Mouse (Mus musculus) kidney, embryonic 16.5 days (tissue): Measurements from ENCODE around the gene Spn. TPM values are rescaled to one million over a fixed set of nuclear protein-coding genes. Genes with fewer than 3 reads are reported as not detected.

Experiments used
- ATAC-seq: fragments of 200-750 bp; cut with Nextera tagmentation; 2 replicates; pipeline ENCODE4 v1.8.0; 2017; ENCODE audit warnings: moderate TSS enrichment; ENCODE audit not compliant: low FRiP score, low TSS enrichment
- H3K27ac ChIP-seq: fragments of 300-500 bp; sonication (generic); 2 replicates; pipeline ENCODE4 v1.5.1; 2014; ENCODE audit warnings: low read length
- H3K27me3 ChIP-seq: fragments of 300-500 bp; sonication (generic); 2 replicates; pipeline ENCODE4 v1.6.1; 2014; ENCODE audit warnings: low read length, control low read depth, mixed read lengths; ENCODE audit not compliant: insufficient read depth
- H3K36me3 ChIP-seq: fragments of 300-500 bp; sonication (generic); 2 replicates; pipeline ENCODE4 v1.6.1; 2014; ENCODE audit warnings: low read length, control low read depth, mixed read lengths; ENCODE audit not compliant: insufficient read depth
- H3K4me1 ChIP-seq: fragments of 300-500 bp; sonication (generic); 2 replicates; pipeline ENCODE4 v1.6.1; 2014; ENCODE audit warnings: low read length, control low read depth, mixed read lengths; ENCODE audit not compliant: insufficient read depth
- H3K4me2 ChIP-seq: fragments of 300-500 bp; sonication (generic); replicated peaks from 2 replicates; pipeline ENCODE4 v1.6.1; 2014; ENCODE audit warnings: low read depth, low read length
- H3K4me3 ChIP-seq: fragments of 300-500 bp; sonication (generic); 2 replicates; pipeline ENCODE4 v1.5.1; 2014; ENCODE audit warnings: mild to moderate bottlenecking, low read length
- H3K9ac ChIP-seq: fragments of 300-500 bp; sonication (generic); replicated peaks from 2 replicates; pipeline ENCODE4 v1.6.1; 2014; ENCODE audit warnings: low read length
- H3K9me3 ChIP-seq: fragments of 300-500 bp; sonication (generic); 2 replicates; pipeline ENCODE4 v1.6.1; 2016; ENCODE audit warnings: low read length, control low read depth
- WGBS: fragments of 180-500 bp; shearing (Covaris S2); extraction: QIAGEN DNeasy Blood & Tissue Kit; methylation state at CpG from one replicate; pipeline ENCODE4 v1.1.7; 2014; 5-methylcytosine and 5-hydroxymethylcytosine counted together
- polyA plus RNA-seq: library from polyadenylated mRNA; unstranded; fragments of >200 nt; fragmentation: Nextera tagmentation; extraction: Ambion mirVana; gene quantifications from 2 replicates; pipeline ENCODE4 v1.2.1, GENCODE M21; 2015

Gene Spn
- polyA plus RNA-seq, 1 experiment from 2014 or later = 0.32 TPM

- 73% methylated on average over 12 of the region's 12 CpGs for WGBS
- Histone ChIP-seq H3K4me3 (no peak overlapping the region), H3K9ac (no peak overlapping the region), H3K9me3 (no peaks in the 10 kb centered on the region), H3K36me3 (no peaks in the 10 kb centered on the region), H3K27ac (no peak overlapping the region), H3K4me2 (no peak overlapping the region), H3K4me1 (peaks cover 18% of the 10 kb centered on the region), H3K27me3 (no peaks in the 10 kb centered on the region)
- ATAC-seq = no peak
These were observed 25.3 kb downstream of the Spn start for GRCm38 (mm10) chr7:127112251-127112841.

- Histone ChIP-seq H3K27me3 (no peaks in the 10 kb centered on the region), H3K9ac (no peak overlapping the region), H3K9me3 (no peaks in the 10 kb centered on the region), H3K36me3 (no peaks in the 10 kb centered on the region), H3K27ac (no peak overlapping the region), H3K4me1 (peaks cover 16% of the 10 kb centered on the region), H3K4me2 (no peak overlapping the region), H3K4me3 (no peak overlapping the region)
- ATAC-seq = no peak
- 50% methylated on average over 6 of the region's 6 CpGs for WGBS
These were observed 26.2 kb downstream of the Spn start for GRCm38 (mm10) chr7:127111461-127111860.

DNA sequence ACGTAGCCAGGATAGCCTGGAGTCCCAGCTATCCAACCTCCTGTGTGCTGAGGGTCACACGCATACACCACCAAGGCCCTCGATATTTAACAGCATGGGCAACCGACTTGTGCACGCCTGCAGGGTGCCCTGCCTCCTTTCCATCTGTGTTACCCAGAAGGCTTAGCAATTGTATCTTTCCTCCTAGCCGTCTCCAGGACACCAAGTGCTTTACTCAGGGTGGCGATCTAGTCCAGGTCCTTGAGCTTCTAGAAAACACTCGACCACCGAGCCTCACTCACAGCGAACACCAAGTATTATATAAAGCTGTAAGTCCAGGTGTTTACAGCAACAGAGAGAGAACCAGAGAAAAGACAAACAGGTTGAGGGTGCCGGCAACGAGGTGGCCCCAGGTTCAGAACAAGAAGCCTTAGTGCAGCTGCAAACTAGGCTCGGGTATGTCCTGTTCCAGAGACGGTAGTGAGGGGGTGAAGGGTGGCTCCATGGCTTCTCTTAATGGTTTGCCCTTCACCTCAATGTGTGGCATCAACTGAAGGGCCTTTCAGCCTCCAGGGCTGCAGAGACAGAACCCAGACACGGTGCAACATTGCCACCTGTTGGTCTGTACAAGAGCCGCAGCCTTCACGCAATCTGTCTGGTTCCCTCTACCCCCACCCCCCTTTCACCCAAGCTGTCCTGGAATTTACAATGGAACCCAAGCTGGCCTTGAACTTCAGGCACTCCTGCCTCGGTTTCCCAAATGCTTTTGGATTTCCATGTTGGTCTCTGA, 27.2 kb downstream of the Spn start:
- Histone ChIP-seq H3K4me1 (peaks cover 14% of the 10 kb centered on the region; the same call in 1 of the 2 replicates), H3K9me3 (no peaks in the 10 kb centered on the region), H3K27me3 (no peaks in the 10 kb centered on the region), H3K4me2 (no peak overlapping the region), H3K4me3 (no peak overlapping the region), H3K9ac (no peak overlapping the region), H3K36me3 (no peaks in the 10 kb centered on the region), H3K27ac (no peak overlapping the region)
- 49% methylated on average over 18 of the region's 18 CpGs for WGBS
- ATAC-seq = peak; percentile 13; the same call in 1 of the 2 replicates

- H3K4me1 ChIP-seq = no peaks in the 10 kb centered on the region
- H3K9ac ChIP-seq = no peak overlapping the region
- no peak for ATAC-seq
- no peak overlapping the region for H3K27ac ChIP-seq
- no peaks in the 10 kb centered on the region for H3K9me3 ChIP-seq
- WGBS = 79% methylated on average over 7 of the region's 7 CpGs
- no peaks in the 10 kb centered on the region for H3K27me3 ChIP-seq
- no peaks in the 10 kb centered on the region for H3K36me3 ChIP-seq
- no peak overlapping the region for H3K4me3 ChIP-seq
- H3K4me2 ChIP-seq = no peak overlapping the region
These were observed 32.1 kb downstream of the Spn start for GRCm38 (mm10) chr7:127105551-127105950.

- H3K9me3 ChIP-seq = no peaks in the 10 kb centered on the region
- H3K4me2 ChIP-seq = peak overlapping the region; percentile 61
- H3K4me3 ChIP-seq = peak overlapping the region; percentile 43
- no peaks in the 10 kb centered on the region for H3K4me1 ChIP-seq
- peak overlapping the region; percentile 71 for H3K9ac ChIP-seq
- no peak overlapping the region for H3K27ac ChIP-seq
- WGBS = 14% methylated on average over 17 of the region's 17 CpGs
- peak; percentile 86 for ATAC-seq
- H3K27me3 ChIP-seq = no peaks in the 10 kb centered on the region
- no peaks in the 10 kb centered on the region for H3K36me3 ChIP-seq
These were observed 32.9 kb downstream of the Spn start for GRCm38 (mm10) chr7:127104560-127105332.

DNA sequence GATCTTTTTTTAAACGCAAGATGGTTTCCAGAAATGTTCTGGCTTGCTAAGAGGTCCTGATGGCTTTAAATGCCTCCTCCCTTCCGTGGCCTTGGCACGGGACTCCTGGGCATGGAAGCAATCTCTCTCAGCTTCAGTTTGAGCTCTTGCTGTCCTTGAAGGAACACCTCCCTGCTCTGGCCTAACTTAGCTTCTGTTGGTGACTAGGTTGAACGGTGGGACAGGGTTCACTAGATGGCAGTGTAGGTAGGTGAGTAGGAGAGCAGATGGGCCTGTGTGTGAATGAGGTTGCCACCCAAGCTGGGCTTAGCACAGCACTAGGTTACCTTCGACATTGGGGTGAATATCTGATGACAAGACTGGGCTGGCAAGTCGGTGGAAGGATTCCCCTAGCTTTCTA, 33.7 kb downstream of the Spn start:
- WGBS = 67% methylated on average over 6 of the region's 6 CpGs
- no peaks in the 10 kb centered on the region for H3K36me3 ChIP-seq
- 0 out of 2 replicates have a peak, but pooled peaks have one; percentile 29 for ATAC-seq
- no peak overlapping the region for H3K4me3 ChIP-seq
- H3K4me1 ChIP-seq = no peaks in the 10 kb centered on the region
- 0 out of 2 replicates have a peak overlapping the region, but pooled peaks have one; percentile 22 for H3K9ac ChIP-seq
- no peaks in the 10 kb centered on the region for H3K9me3 ChIP-seq
- H3K27me3 ChIP-seq = no peaks in the 10 kb centered on the region
- H3K4me2 ChIP-seq = no peak overlapping the region
- no peak overlapping the region for H3K27ac ChIP-seq

DNA sequence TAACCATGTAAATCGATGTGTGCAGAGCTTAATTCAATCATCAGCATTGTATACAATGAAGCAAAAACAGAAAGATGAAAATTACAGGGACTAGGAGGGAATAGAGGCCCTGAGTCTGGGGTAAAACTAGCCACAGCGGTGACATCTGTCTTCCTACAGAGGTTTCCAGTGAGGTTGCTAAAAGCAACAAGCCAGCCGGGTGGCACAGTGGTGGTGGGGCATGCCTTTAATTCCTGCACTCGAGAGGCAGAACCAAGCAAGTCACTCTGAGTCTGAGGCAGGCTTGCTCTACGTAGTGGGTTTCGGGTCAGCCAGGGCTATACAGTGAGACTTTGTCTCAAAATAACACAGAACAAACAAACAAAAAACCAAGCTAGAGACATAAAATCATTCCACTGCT, 35.5 kb downstream of the Spn start:
- WGBS = 77% methylated on average over 6 of the region's 6 CpGs
- Histone ChIP-seq H3K27ac (no peak overlapping the region), H3K4me2 (no peak overlapping the region), H3K9ac (no peak overlapping the region), H3K4me3 (no peak overlapping the region), H3K9me3 (no peaks in the 10 kb centered on the region), H3K36me3 (no peaks in the 10 kb centered on the region), H3K4me1 (no peaks in the 10 kb centered on the region), H3K27me3 (no peaks in the 10 kb centered on the region)
- ATAC-seq = no peak

DNA sequence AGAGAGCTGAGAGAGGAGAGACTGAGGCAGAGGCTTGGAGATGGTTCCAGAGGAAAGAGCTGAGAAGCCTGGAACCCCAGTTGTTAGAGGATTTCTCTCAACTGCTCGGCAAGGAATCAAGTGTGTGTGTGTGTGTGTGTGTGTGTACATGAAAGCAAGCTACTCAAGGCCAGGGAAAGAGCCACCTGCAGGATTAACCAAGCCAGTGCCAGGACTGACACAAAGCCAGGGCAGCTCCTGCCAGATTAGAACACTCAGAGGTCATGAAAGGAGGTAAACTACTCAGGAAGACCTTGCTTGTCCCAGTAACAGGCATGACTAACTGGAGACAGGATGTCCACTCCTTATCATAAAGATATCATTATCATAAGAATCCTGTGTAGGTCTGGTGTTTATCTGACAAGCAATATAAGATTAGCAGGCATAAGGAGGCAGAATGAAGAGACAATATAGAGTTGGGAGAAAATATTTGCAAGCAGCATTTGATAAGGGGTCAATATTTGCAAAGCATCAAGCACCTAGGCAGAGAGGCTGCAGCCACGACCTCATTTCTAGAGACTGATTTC, 36.1 kb downstream of the Spn start:
- no peak overlapping the region for H3K4me3 ChIP-seq
- no peak overlapping the region for H3K27ac ChIP-seq
- WGBS = 33% methylated on average over 2 of the region's 2 CpGs
- no peaks in the 10 kb centered on the region for H3K9me3 ChIP-seq
- no peak overlapping the region for H3K9ac ChIP-seq
- H3K4me2 ChIP-seq = no peak overlapping the region
- no peaks in the 10 kb centered on the region for H3K27me3 ChIP-seq
- no peaks in the 10 kb centered on the region for H3K36me3 ChIP-seq
- ATAC-seq = no peak
- no peaks in the 10 kb centered on the region for H3K4me1 ChIP-seq

GRCm38 (mm10) chr7:127099528-127099927, 38.1 kb downstream of the Spn start:
- ATAC-seq = no peak
- no peak overlapping the region for H3K4me3 ChIP-seq
- no peak overlapping the region for H3K9ac ChIP-seq
- no peaks in the 10 kb centered on the region for H3K4me1 ChIP-seq
- H3K27ac ChIP-seq = no peak overlapping the region
- H3K4me2 ChIP-seq = no peak overlapping the region
- H3K36me3 ChIP-seq = no peaks in the 10 kb centered on the region
- 82% methylated on average over 4 of the region's 4 CpGs for WGBS
- H3K9me3 ChIP-seq = no peaks in the 10 kb centered on the region
- H3K27me3 ChIP-seq = no peaks in the 10 kb centered on the region
